Mouse (Mus musculus) layer of hippocampus, adult 9-11 months (tissue): ENCODE measurements around the gene Nsmce3.

Experiments
- DNase-seq: peaks from one replicate; pipeline ENCODE4 v3.0.0; 2022

Nsmce3 gene

GRCm38 (mm10) chr7:64856526-64857082, 16.2 kb downstream of the Nsmce3 start:
- DNase-seq, result no peak

GRCm38 (mm10) chr7:64855976-64856375, 16.8 kb downstream of the Nsmce3 start:
- DNase-seq, result no peak

GRCm38 (mm10) chr7:64855389-64855927, 17.3 kb downstream of the Nsmce3 start:
- no peak for DNase-seq

DNA sequence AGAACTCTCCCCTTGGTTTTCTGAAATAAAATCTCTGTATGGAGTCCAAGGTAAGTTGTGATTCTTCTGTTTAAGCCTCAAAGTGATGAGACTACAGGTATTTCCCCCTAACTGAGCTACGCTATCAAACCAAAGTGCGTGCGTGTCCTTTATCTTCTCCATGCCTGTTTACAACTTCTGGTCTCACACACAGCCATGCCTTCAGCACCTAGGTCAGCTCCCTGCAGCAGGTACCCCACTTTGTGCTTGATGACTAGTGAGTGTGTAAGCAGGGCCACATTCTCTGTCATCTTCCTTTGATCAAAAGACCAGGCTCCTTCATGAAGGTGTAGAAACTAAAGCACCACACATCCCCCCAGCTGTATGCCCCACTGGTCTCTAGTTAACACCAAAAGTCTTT, 22.0 kb downstream of the Nsmce3 start:
- no peak for DNase-seq

DNA sequence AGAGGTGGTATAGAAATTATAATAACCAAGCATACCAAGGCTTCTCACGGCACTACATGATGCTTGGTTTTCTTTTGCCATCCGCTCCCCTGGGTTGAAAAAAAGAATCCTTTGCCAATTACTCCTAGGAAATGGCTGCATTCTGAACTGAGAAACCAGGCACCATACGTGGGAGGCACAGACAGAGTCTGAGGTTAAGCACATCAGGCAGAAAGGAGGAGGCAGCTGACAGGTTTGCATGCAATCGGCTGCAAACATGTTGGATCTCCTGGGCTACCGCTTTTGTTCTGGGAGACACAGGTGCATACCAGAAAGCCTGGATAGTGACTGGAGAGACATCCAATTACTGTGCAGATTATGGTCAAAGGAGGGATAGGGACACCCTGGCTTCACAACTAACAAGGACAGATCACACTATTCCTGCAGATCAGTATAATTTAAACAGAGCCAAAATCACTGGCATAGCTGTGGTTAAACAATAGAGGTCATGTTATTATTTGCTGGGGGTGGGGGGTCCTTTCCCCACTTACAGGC, 25.4 kb downstream of the Nsmce3 start:
- DNase-seq, result no peak

DNA sequence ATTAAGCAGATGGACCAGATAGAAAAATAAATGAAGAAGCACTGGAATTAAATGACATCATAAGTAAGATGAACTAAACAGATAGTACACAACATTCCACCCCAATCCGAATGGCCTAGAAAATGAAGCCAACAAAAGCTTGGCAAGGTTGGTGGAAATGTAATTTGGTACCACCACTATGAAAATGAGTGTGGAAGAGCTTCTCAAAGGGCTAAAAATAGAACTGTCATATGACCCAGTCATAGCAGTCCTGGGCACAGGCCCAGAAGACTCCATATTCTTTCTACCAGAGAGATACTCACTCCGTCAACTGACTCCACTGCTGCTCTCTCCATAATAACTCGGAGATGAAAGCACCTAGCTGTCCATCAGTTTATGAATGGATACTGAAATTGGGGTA, 26.7 kb downstream of the Nsmce3 start:
- no peak for DNase-seq

GRCm38 (mm10) chr7:64840946-64841659, 31.7 kb downstream of the Nsmce3 start:
- DNase-seq, result peak; percentile 43

DNA sequence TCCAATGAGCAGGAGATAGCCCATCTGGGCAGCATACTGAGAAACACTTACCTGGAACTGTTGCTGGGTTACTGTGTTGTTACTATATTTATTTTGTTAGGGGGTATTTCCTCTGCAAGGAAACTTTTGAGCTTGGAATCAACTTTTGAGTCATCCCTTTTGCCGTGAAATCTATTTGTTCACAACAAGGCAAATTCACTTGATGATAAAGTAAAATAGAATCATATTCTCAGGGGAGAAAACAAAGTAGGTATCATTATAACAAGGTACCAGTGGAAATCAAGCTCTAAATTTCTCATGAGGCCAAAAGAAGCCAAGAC, 32.3 kb downstream of the Nsmce3 start:
- no peak for DNase-seq

- DNase-seq, result peak; percentile 78
These were observed 32.8 kb downstream of the Nsmce3 start for GRCm38 (mm10) chr7:64839801-64840575.

DNA sequence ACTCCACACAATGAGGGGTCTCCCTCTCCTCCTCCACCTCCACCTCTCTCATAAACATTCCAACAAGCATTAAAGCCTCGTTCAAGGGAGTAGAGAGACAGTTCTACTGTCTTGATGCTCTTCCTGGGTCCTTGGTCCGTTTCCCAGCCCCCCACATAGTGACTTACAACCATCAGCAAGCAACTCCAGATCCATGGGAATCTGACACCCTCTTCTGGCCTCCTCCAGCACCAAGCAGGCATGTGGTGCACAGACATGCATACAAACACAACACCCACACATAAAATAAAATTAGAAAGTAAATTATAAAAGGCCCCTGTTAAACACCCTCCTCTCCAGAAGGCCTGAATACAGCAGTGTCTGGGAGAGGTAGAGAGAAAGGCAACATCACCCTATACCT, 33.5 kb downstream of the Nsmce3 start:
- DNase-seq, result peak; percentile 48

- DNase-seq, result no peak
These were observed 42.4 kb downstream of the Nsmce3 start for GRCm38 (mm10) chr7:64830214-64830995.

GRCm38 (mm10) chr7:64821081-64821480, 51.7 kb downstream of the Nsmce3 start:
- no peak for DNase-seq

- DNase-seq, result no peak
These were observed 53.1 kb downstream of the Nsmce3 start for GRCm38 (mm10) chr7:64819683-64820082.
